Mouse (Mus musculus): ENCODE measurements around the gene Ttc39a. TPM values are rescaled to one million over a fixed set of nuclear protein-coding genes. Genes with fewer than 3 reads are reported as not detected.
A peak's percentile ranks its signal among the peaks of the same experiment; 100 is the strongest.

The Ttc39a gene
- polyA plus RNA-seq, 1 experiment from 2014 or later = 29.7 TPM

- no peak overlapping the region for H3K4me3 ChIP-seq (ENCODE audit: low read depth, low read length)
- H3K27me3 ChIP-seq (ENCODE audit: control insufficient read depth, insufficient read depth, low read length) = no peaks in the 10 kb centered on the region
- no peak for DNase-seq (ENCODE audit: low spot score)
- WGBS = 93% methylated on average over 3 of the region's 3 CpGs
- no peak overlapping the region for H3K9ac ChIP-seq (ENCODE audit: low read length)
- H3K4me1 ChIP-seq (replicated peaks; ENCODE audit: control insufficient read depth, insufficient read depth) = no peaks in the 10 kb centered on the region
- TF ChIP-seq CTCF (IDR thresholded peaks at IDR 0.05; ENCODE audit: low read depth) = no peak
- no peak for TF ChIP-seq EP300 (optimal IDR thresholded peaks at IDR 0.05)
- no peak for ATAC-seq (ENCODE audit: low FRiP score, low TSS enrichment)
- no peak overlapping the region for H3K4me2 ChIP-seq (replicated peaks; ENCODE audit: low read depth)
- H3K36me3 ChIP-seq (ENCODE audit: control insufficient read depth, insufficient read depth, low read length) = peaks cover 4% of the 10 kb centered on the region; the same call in 1 of the 2 replicates
- no peak overlapping the region for H3K27ac ChIP-seq (replicated peaks)
- no peaks in the 10 kb centered on the region for H3K9me3 ChIP-seq (ENCODE audit: control insufficient read depth, low read length)
Observed at GRCm38 (mm10) chr4:109441000-109441399, 34.6 kb downstream of the Ttc39a start.

GRCm38 (mm10) chr4:109442126-109442525 is 35.7 kb downstream of the Ttc39a start:
- ATAC-seq (ENCODE audit: low FRiP score, low TSS enrichment) (no peak), DNase-seq (ENCODE audit: low spot score) (no peak)
- 82% methylated on average over 7 of the region's 7 CpGs for WGBS

GRCm38 (mm10) chr4:109442649-109443048 is 36.2 kb downstream of the Ttc39a start:
- H3K9me3 ChIP-seq (ENCODE audit: control insufficient read depth, low read length) = no peaks in the 10 kb centered on the region
- H3K27ac ChIP-seq (replicated peaks) = 0 out of 2 replicates have a peak overlapping the region, but pooled peaks have one; percentile 8
- 62% methylated on average over 4 of the region's 4 CpGs for WGBS

More at GRCm38 (mm10) chr4:109442126-109442525, 35.7 kb downstream of the Ttc39a start:
- no peak for TF ChIP-seq CTCF (IDR thresholded peaks at IDR 0.05; ENCODE audit: low read depth)
- no peak for TF ChIP-seq EP300 (optimal IDR thresholded peaks at IDR 0.05)
- Histone ChIP-seq H3K9me3 (ENCODE audit: control insufficient read depth, low read length) (no peaks in the 10 kb centered on the region), H3K4me2 (replicated peaks; ENCODE audit: low read depth) (no peak overlapping the region), H3K4me1 (replicated peaks; ENCODE audit: control insufficient read depth, insufficient read depth) (no peaks in the 10 kb centered on the region), H3K4me3 (ENCODE audit: low read depth, low read length) (no peak overlapping the region), H3K9ac (ENCODE audit: low read length) (no peak overlapping the region), H3K27ac (replicated peaks) (0 out of 2 replicates have a peak overlapping the region, but pooled peaks have one; percentile 8), H3K36me3 (ENCODE audit: control insufficient read depth, insufficient read depth, low read length) (peaks cover 4% of the 10 kb centered on the region; the same call in 1 of the 2 replicates), H3K27me3 (ENCODE audit: control insufficient read depth, insufficient read depth, low read length) (no peaks in the 10 kb centered on the region)

GRCm38 (mm10) chr4:109444471-109444870 is 38.0 kb downstream of the Ttc39a start:
- Histone ChIP-seq H3K9me3 (ENCODE audit: control insufficient read depth, low read length) (no peaks in the 10 kb centered on the region), H3K4me1 (replicated peaks; ENCODE audit: control insufficient read depth, insufficient read depth) (no peaks in the 10 kb centered on the region), H3K9ac (ENCODE audit: low read length) (no peak overlapping the region), H3K36me3 (ENCODE audit: control insufficient read depth, insufficient read depth, low read length) (peaks cover 4% of the 10 kb centered on the region; the same call in 1 of the 2 replicates), H3K27me3 (ENCODE audit: control insufficient read depth, insufficient read depth, low read length) (no peaks in the 10 kb centered on the region), H3K27ac (replicated peaks) (no peak overlapping the region), H3K4me2 (replicated peaks; ENCODE audit: low read depth) (no peak overlapping the region), H3K4me3 (ENCODE audit: low read depth, low read length) (no peak overlapping the region)
- 66% methylated on average over 6 of the region's 6 CpGs for WGBS
- no peak for DNase-seq (ENCODE audit: low spot score)
- no peak for ATAC-seq (ENCODE audit: low FRiP score, low TSS enrichment)
- TF ChIP-seq EP300 (optimal IDR thresholded peaks at IDR 0.05) = no peak

More at GRCm38 (mm10) chr4:109442649-109443048, 36.2 kb downstream of the Ttc39a start:
- Histone ChIP-seq H3K4me2 (replicated peaks; ENCODE audit: low read depth) (no peak overlapping the region), H3K9ac (ENCODE audit: low read length) (no peak overlapping the region), H3K4me1 (replicated peaks; ENCODE audit: control insufficient read depth, insufficient read depth) (no peaks in the 10 kb centered on the region), H3K4me3 (ENCODE audit: low read depth, low read length) (no peak overlapping the region), H3K36me3 (ENCODE audit: control insufficient read depth, insufficient read depth, low read length) (peaks cover 4% of the 10 kb centered on the region; the same call in 1 of the 2 replicates), H3K27me3 (ENCODE audit: control insufficient read depth, insufficient read depth, low read length) (no peaks in the 10 kb centered on the region)
- DNase-seq (ENCODE audit: low spot score) = no peak
- no peak for ATAC-seq (ENCODE audit: low FRiP score, low TSS enrichment)
- no peak for TF ChIP-seq CTCF (IDR thresholded peaks at IDR 0.05; ENCODE audit: low read depth)
- TF ChIP-seq EP300 (optimal IDR thresholded peaks at IDR 0.05) = no peak

- Histone ChIP-seq H3K9ac (ENCODE audit: low read length) (no peak overlapping the region), H3K36me3 (ENCODE audit: control insufficient read depth, insufficient read depth, low read length) (peaks cover 6% of the 10 kb centered on the region; the same call in 1 of the 2 replicates), H3K27ac (replicated peaks) (no peak overlapping the region), H3K27me3 (ENCODE audit: control insufficient read depth, insufficient read depth, low read length) (no peaks in the 10 kb centered on the region), H3K4me1 (replicated peaks; ENCODE audit: control insufficient read depth, insufficient read depth) (no peaks in the 10 kb centered on the region), H3K4me2 (replicated peaks; ENCODE audit: low read depth) (no peak overlapping the region), H3K4me3 (ENCODE audit: low read depth, low read length) (no peak overlapping the region), H3K9me3 (ENCODE audit: control insufficient read depth, low read length) (no peaks in the 10 kb centered on the region)
- TF ChIP-seq EP300 (optimal IDR thresholded peaks at IDR 0.05) (no peak), CTCF (IDR thresholded peaks at IDR 0.05; ENCODE audit: low read depth) (no peak)
- no peak for DNase-seq (ENCODE audit: low spot score)
- 80% methylated on average over 2 of the region's 2 CpGs for WGBS
- ATAC-seq (ENCODE audit: low FRiP score, low TSS enrichment) = no peak
Observed at GRCm38 (mm10) chr4:109444951-109445350, 38.5 kb downstream of the Ttc39a start.

- H3K4me1 ChIP-seq (replicated peaks; ENCODE audit: control insufficient read depth, insufficient read depth) = no peaks in the 10 kb centered on the region
- WGBS = 63% methylated on average over 2 of the region's 2 CpGs
- H3K9me3 ChIP-seq (ENCODE audit: control insufficient read depth, low read length) = no peaks in the 10 kb centered on the region
- DNase-seq (ENCODE audit: low spot score) (no peak), ATAC-seq (ENCODE audit: low FRiP score, low TSS enrichment) (peak; percentile 67)
- no peak overlapping the region for H3K4me2 ChIP-seq (replicated peaks; ENCODE audit: low read depth)
- H3K27ac ChIP-seq (replicated peaks) = no peak overlapping the region
- no peak for TF ChIP-seq EP300 (optimal IDR thresholded peaks at IDR 0.05)
- no peak for TF ChIP-seq CTCF (IDR thresholded peaks at IDR 0.05; ENCODE audit: low read depth)
- no peak overlapping the region for H3K9ac ChIP-seq (ENCODE audit: low read length)
- H3K4me3 ChIP-seq (ENCODE audit: low read depth, low read length) = no peak overlapping the region
- no peaks in the 10 kb centered on the region for H3K27me3 ChIP-seq (ENCODE audit: control insufficient read depth, insufficient read depth, low read length)
- H3K36me3 ChIP-seq (ENCODE audit: control insufficient read depth, insufficient read depth, low read length) = peaks cover 6% of the 10 kb centered on the region; the same call in 1 of the 2 replicates
Observed at GRCm38 (mm10) chr4:109445397-109445796, 39.0 kb downstream of the Ttc39a start.

Measured in stomach, postnatal 0 days (tissue).